Mouse (Mus musculus) heart, adult 2 months (tissue): ENCODE measurements at regions not wholly inside any gene's neighbourhood (a gene's known extent, or its start where the extent isn't known, plus 50 kb on each side); places are given as distances from the start of the nearest gene placed in this dataset.

Experiments
- CTCF ChIP-seq: fragments of 200-600 bp; IDR thresholded peaks from 2 replicates; pipeline ENCODE4 v1.8.1; 2022; ENCODE audit warnings: antibody characterized with exemption, mild to moderate bottlenecking, moderate library complexity
- EP300 ChIP-seq: fragments of 200-500 bp; IDR thresholded peaks from 2 replicates; pipeline ENCODE4 v1.6.1; 2011; ENCODE audit warnings: low read depth, low read length, control low read depth; ENCODE audit not compliant: insufficient read depth

DNA sequence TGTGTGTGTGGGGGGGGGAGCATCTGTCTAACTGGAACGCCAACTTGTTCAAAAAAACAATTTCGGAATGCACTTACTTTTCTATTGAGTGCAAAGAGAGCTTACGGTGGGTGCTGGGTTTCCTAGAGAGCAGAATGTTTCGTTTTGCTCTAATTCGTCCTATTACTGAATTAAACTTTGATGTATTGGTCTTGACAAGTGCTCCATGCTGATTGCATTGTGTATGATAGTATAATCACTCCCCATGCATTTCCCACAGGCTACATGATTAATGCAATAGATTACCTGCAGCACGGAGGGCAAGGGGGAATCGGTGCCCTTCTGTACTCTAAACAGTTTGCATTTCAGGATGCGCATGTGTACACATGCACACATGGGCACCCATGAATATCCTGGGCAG lies 283.7 kb upstream of the Smim15 start:
- TF ChIP-seq CTCF: no peak
- TF ChIP-seq EP300: no peak
